Mouse (Mus musculus) adrenal gland, postnatal 14 days (tissue): ENCODE measurements around the gene Hist1h1c. TPM values are rescaled to one million over a fixed set of nuclear protein-coding genes. Genes with fewer than 3 reads are reported as not detected.
A peak's percentile ranks its signal among the peaks of the same experiment; 100 is the strongest.
"Not testable (repeated sequence)": the region's sequence is repeated elsewhere in the genome, so short reads cannot be mapped to it uniquely, and the experiment has no call there.

ENCODE experiments used
- DNase-seq: peaks from one replicate; pipeline ENCODE4 v3.0.0; 2021; ENCODE audit warnings: mixed read lengths
- microRNA-seq, 2 experiments: library from miRNA; unstranded; fragments of <30 nt; microRNA quantifications; one replicate each; pipeline ENCODE4 v1.2.0; 2021
- total RNA-seq: library from RNA; stranded (reverse); gene quantifications from 2 replicates; pipeline ENCODE4 v1.2.3, GENCODE M21; 2021

The Hist1h1c gene
- total RNA-seq, 1 experiment from 2014 or later = 304 TPM

GRCm38 (mm10) chr13:23760972-23761864 lies 22.6 kb downstream of the Hist1h1c start, which contains the start of gene Hist1h4a:
Gene Hist1h4a (minus strand): TSS chr13:23761230.
- DNase-seq = peak; percentile 99

- DNase-seq = peak; percentile 70
Measured at GRCm38 (mm10) chr13:23761871-23762821, 23.5 kb downstream of the Hist1h1c start, which contains the start of gene Hist1h3a. Gene Hist1h3a (minus strand): TSS chr13:23762386.

GRCm38 (mm10) chr13:23763242-23763585 lies 24.6 kb downstream of the Hist1h1c start:
- no peak for DNase-seq

- peak; percentile 90 for DNase-seq
Measured at GRCm38 (mm10) chr13:23763586-23764323, 25.1 kb downstream of the Hist1h1c start, which contains the start of gene Hist1h1a. Gene Hist1h1a (plus strand): TSS chr13:23763666.

GRCm38 (mm10) chr13:23764324-23765171 lies 25.9 kb downstream of the Hist1h1c start:
- no peak for DNase-seq

GRCm38 (mm10) chr13:23765172-23765513 lies 26.5 kb downstream of the Hist1h1c start:
- no peak for DNase-seq

GRCm38 (mm10) chr13:23766772-23767171 lies 28.2 kb downstream of the Hist1h1c start:
- DNase-seq = peak; percentile 31

- DNase-seq = no peak
Measured at GRCm38 (mm10) chr13:23768834-23769397, 30.3 kb downstream of the Hist1h1c start.

- DNase-seq = not testable (repeated sequence)
Measured at GRCm38 (mm10) chr13:23769613-23770012, 31.0 kb downstream of the Hist1h1c start, which contains the start of gene Trim38. Gene Trim38 (plus strand): TSS chr13:23769913.

GRCm38 (mm10) chr13:23772561-23773313 lies 34.1 kb downstream of the Hist1h1c start:
- DNase-seq = peak; percentile 69

GRCm38 (mm10) chr13:23778339-23778738 lies 39.7 kb downstream of the Hist1h1c start:
- no peak for DNase-seq

- no peak for DNase-seq
Measured at GRCm38 (mm10) chr13:23779025-23779424, 40.4 kb downstream of the Hist1h1c start.

Small RNA genes within 50 kb of the gene (microRNA-seq; reads per million reads assigned to microRNA genes)
- 0 reads per million in 2 experiments for gene Gm44314
- 0 reads per million in 2 experiments for gene Gm44484

Other genes with a start within 250 kb of the Hist1h1c start
- gene Btn2a2, start 250.0 kb upstream of the Hist1h1c start, total RNA-seq = not detected in 2 replicates
- 699 and 771 TPM in 2 replicates for gene Hist1h4h, start 207.8 kb upstream of the Hist1h1c start, total RNA-seq
- 182 and 192 TPM in 2 replicates for gene Hist1h2af, start 204.9 kb upstream of the Hist1h1c start, total RNA-seq
- gene Hist1h3g, start 203.4 kb upstream of the Hist1h1c start, total RNA-seq = 64.2 and 80.0 TPM in 2 replicates
- gene Hist1h2bh, start 195.4 kb upstream of the Hist1h1c start, total RNA-seq = 18.0 and 26.2 TPM in 2 replicates
- 72.3 and 84.2 TPM in 2 replicates for gene Hist1h3f, start 194.8 kb upstream of the Hist1h1c start, total RNA-seq
- gene Hist1h4f, start 187.2 kb upstream of the Hist1h1c start, total RNA-seq = 307 and 382 TPM in 2 replicates
- gene Hist1h1d, start 185.5 kb upstream of the Hist1h1c start, total RNA-seq = 19.2 and 24.2 TPM in 2 replicates
- gene Hist1h3e, start 176.4 kb upstream of the Hist1h1c start, total RNA-seq = 184 TPM in 2 replicates
- 28.8 and 36.1 TPM in 2 replicates for gene Hist1h2ae, start 167.6 kb upstream of the Hist1h1c start, total RNA-seq
- 288 and 319 TPM in 2 replicates for gene Hist1h2bg, start 167.4 kb upstream of the Hist1h1c start, total RNA-seq
- gene Hist1h2bf, start 164.6 kb upstream of the Hist1h1c start, total RNA-seq = 127 and 167 TPM in 2 replicates
- 12.6 and 14.1 TPM in 2 replicates for gene Hist1h2ad, start 164.4 kb upstream of the Hist1h1c start, total RNA-seq
- gene Hist1h3d, start 163.0 kb upstream of the Hist1h1c start, total RNA-seq = 27.2 and 39.2 TPM in 2 replicates
- gene Hist1h4d, start 157.2 kb upstream of the Hist1h1c start, total RNA-seq = 250 and 265 TPM in 2 replicates
- gene Hist1h2be, start 117.7 kb upstream of the Hist1h1c start, total RNA-seq = 22.3 and 25.1 TPM in 2 replicates
- gene Hist1h1e, start 116.2 kb upstream of the Hist1h1c start, total RNA-seq = 139 and 157 TPM in 2 replicates
- gene Hist1h2ac, start 54.9 kb upstream of the Hist1h1c start, total RNA-seq = 6.6 and 8.0 TPM in 2 replicates
- 84.6 and 133 TPM in 2 replicates for gene Hist1h2bc, start 54.6 kb upstream of the Hist1h1c start, total RNA-seq
- 0.37 and 0.83 TPM in 2 replicates for gene Hist1h1t, start 43.0 kb upstream of the Hist1h1c start, total RNA-seq
- 161 and 165 TPM in 2 replicates for gene Hist1h4c, start 40.4 kb upstream of the Hist1h1c start, total RNA-seq
- 29.0 and 39.1 TPM in 2 replicates for gene Hfe, start 28.0 kb upstream of the Hist1h1c start, total RNA-seq
- 82.5 and 109 TPM in 2 replicates for gene Hist1h3c, start 6.8 kb downstream of the Hist1h1c start, total RNA-seq
- 125 and 171 TPM in 2 replicates for gene Hist1h2bb, start 7.9 kb downstream of the Hist1h1c start, total RNA-seq
- gene Hist1h2ab, start 12.3 kb downstream of the Hist1h1c start, total RNA-seq = 157 and 198 TPM in 2 replicates
- 247 and 351 TPM in 2 replicates for gene Hist1h3b, start 13.5 kb downstream of the Hist1h1c start, total RNA-seq
- gene Hist1h4b, start 18.2 kb downstream of the Hist1h1c start, total RNA-seq = 217 and 308 TPM in 2 replicates
- 164 and 198 TPM in 2 replicates for gene Hist1h4a, start 22.4 kb downstream of the Hist1h1c start, total RNA-seq
- gene Hist1h3a, start 23.6 kb downstream of the Hist1h1c start, total RNA-seq = 183 and 216 TPM in 2 replicates
- 172 and 219 TPM in 2 replicates for gene Hist1h1a, start 24.9 kb downstream of the Hist1h1c start, total RNA-seq
- not detected in 2 replicates for gene Trim38, start 31.1 kb downstream of the Hist1h1c start, total RNA-seq
- 0.68 and 12.9 TPM in 2 replicates for gene Slc17a2, start 68.2 kb downstream of the Hist1h1c start, total RNA-seq
- 0.38 and 4.4 TPM in 2 replicates for gene Slc17a3, start 100.6 kb downstream of the Hist1h1c start, total RNA-seq
- 1.1 TPM in 1 of 2 replicates, not detected in the other for gene Slc17a1, start 128.9 kb downstream of the Hist1h1c start, total RNA-seq
- 0.45 and 4.8 TPM in 2 replicates for gene Slc17a4, start 176.2 kb downstream of the Hist1h1c start, total RNA-seq
- gene Hist1h2ba, start 195.3 kb downstream of the Hist1h1c start, total RNA-seq = not detected in 2 replicates
- not detected in 2 replicates for gene Hist1h2aa, start 195.7 kb downstream of the Hist1h1c start, total RNA-seq